Mouse (Mus musculus) large intestine, adult 2 months (tissue): Measurements from ENCODE around the gene Nell1. TPM values are rescaled to one million over a fixed set of nuclear protein-coding genes. Genes with fewer than 3 reads are reported as not detected.

Experiments
- DNase-seq: peaks from one replicate; pipeline ENCODE4 v3.0.0-alpha.2; 2012; ENCODE audit warnings: low read depth, low spot score
- WGBS: fragments of 180-500 bp; shearing (Covaris S2); methylation state at CpG from one replicate; pipeline ENCODE4 v1.1.7; 2018; 5-methylcytosine and 5-hydroxymethylcytosine counted together
- polyA plus RNA-seq: library from polyadenylated mRNA; depleted of rRNA; stranded (reverse); fragments of >200 nt; gene quantifications from 2 replicates; pipeline ENCODE4 v1.2.3, GENCODE M21; 2012

Gene Nell1
- polyA plus RNA-seq, 1 experiment: 0.38 TPM

DNA sequence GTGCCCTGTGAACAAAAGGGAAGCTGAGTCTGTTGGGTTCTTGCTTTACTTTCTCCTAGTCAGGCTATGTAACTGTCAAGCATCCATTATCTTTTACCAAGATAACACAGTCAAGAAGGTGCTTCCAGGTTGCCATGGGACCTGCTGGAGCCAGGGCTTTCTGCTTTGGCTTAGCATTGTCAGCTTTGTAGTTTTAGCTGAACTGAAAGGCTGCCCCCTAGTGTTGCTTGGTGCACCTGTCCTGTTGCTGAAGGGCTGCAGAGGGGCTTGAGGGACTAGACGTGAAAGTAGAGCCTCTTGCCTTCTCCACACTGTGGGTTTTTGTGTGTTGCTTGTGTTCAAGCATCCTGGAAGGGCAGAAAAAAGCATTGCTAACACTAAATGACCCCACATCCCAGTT lies 510.6 kb downstream of the Nell1 start:
- 5% methylated on average over 1 of the region's 1 CpGs for WGBS
- no peak for DNase-seq

DNA sequence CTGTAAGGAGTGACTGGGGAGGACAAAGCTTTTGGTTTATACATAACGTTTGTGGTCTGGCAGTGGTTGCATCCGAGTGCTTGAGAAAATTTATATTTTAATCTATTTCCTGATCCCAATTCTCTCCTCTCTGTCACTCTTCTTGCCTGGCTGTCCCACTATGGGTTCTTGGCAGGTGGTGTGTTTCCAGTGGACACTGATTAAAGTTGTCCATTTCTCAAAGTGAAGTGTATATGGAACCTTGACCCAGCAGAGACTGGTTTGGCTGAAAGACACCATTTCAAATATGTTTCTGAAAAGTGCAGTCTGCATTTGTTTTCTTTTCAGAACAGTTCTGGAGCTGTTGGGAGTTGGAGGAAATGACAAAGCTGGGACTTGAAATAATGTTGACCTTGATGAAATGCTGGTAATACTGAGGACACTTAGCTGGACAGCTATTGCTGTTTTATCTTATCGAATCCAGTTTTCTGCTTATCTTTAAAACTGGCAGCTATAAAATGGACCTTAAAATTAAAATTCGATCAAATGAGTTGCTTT lies 512.3 kb downstream of the Nell1 start:
- no peak for DNase-seq
- 71% methylated on average over 4 of the region's 4 CpGs for WGBS

DNA sequence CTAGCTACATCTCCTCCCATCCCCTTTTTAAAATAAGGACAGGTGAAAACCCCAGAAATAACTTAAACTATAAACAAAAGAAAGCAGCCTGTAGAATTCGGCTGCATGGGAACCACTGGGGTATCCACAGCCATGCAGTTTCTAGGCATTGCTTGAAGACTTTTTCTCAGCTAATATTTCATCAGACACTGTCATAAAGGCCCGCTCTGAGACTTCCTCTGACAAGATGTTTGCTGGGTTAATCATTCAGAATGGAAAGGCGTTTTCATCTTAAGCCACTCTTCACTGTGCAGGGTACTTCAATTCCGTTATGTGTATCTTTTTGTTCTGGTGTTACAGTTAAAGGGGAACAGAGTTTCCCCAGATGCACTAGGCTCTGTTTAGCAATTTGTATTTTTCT lies 526.9 kb downstream of the Nell1 start:
- 55% methylated on average over 4 of the region's 4 CpGs for WGBS
- no peak for DNase-seq

DNA sequence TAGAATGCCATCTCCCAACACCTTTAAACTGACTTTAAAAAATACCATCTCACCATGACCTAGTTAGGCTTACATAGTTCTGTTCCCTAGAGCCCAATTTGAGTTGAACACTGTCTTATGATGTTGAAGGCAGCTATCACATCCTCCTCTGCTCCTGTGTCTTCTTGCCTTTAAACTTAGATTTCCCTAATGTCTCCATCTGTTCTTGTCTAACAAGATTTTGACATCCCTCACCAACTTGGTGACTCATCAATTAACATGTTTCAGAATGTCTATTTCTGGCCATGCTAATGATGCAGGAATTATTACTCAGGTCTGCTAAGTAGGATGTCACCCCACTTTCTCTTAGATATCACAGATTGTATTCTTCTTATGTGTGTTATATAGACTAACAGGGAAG lies 532.4 kb downstream of the Nell1 start:
- DNase-seq: no peak

DNA sequence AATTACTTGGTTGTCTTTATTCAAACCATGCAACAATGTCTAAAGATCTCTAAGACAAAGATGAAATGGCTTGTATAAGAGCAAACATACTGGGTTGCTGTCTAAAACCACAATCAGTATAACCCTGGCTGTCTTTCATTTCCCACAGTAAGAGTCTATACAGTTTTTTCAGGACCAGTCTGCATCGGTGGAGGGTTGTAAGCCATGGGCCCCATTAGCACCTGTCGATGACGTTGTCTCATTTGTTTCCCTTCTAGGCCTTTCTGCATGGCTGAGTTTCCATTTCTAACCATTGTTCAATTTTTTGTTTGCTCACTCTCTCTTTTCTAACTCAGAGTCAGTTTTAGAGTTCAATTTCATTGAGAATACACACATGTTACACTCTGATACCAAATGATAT lies 540.2 kb downstream of the Nell1 start:
- WGBS: 89% methylated on average over 3 of the region's 3 CpGs
- DNase-seq: no peak

DNA sequence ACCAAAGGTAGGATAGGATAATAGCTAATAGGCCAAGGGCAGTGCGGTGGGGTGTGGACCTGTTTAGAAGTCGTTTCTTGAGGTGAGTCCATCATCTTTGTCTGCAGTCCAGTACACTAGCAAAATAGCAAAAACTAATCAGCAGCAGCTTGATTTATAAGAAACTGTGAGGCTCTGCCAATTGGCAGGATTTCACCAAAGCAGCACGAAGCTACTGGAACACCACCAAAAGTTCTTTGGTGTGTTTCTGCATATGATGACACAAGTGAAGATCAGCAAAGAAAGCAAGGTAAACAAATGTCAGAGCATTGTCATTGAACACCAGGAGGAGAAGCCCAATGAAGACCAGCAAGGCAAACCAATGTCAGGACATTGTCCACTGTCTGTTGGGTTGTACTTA lies 542.0 kb downstream of the Nell1 start:
- DNase-seq: no peak
- WGBS: 71% methylated on average over 3 of the region's 3 CpGs

DNA sequence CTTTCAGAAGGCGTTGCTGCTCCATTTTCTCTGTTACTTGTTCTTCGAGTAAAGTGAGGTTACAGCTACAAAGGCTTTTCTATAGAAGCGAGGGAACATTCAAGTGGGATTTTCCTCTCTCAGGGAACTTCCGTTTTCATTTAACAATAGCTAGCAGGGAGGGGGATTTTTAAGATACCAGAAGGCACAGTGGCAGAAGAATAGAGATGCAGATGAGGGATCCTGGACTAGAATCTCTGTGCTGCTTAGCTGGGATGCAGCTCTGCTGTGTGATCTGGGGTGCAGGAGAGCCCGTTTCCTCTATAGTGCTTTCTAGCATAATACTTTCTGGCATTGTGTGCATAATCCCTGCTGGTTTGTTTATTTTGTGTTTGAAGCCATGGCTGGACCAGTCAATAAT lies 568.7 kb downstream of the Nell1 start:
- WGBS: 68% methylated on average over 5 of the region's 5 CpGs
- DNase-seq: no peak

DNA sequence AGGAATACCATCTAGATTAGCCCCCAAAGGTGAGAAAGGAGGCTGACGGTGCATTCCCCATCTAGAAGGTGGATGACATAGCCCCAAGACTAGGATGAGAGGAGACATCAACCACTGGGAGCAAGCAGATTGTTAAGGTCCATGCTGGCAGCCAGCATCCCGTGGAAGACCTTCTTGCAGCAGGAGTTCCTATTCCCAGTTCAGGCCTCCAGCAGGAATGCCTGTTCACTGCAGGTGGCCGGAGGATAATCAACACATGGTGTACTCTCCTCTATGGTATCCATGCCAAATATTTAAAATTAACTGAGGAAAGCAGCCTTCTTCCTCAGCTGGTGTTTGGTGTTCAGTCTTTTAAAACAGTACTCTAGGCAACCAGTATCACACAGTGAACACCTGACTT lies 574.9 kb downstream of the Nell1 start:
- DNase-seq: no peak
- 71% methylated on average over 3 of the region's 3 CpGs for WGBS

DNA sequence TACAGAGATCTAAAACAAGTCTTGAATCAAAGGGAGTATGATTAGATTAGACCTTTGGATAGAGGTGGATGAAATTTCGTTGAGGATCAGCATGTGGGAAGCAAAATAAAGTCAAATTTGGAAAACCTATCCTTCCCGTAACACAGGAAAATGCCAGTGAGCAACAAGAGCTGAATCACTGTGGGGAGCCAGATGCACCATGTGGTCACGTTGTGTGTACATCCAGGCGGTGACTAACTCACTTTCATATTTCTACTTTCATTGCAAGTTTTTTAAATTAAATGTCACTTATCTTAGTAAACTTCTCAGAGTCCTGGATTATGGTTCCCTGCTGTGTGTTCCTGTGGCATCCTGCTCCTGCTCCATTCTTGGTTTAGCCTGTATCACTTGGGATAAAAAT lies 576.8 kb downstream of the Nell1 start:
- DNase-seq: no peak
- 71% methylated on average over 4 of the region's 4 CpGs for WGBS

DNA sequence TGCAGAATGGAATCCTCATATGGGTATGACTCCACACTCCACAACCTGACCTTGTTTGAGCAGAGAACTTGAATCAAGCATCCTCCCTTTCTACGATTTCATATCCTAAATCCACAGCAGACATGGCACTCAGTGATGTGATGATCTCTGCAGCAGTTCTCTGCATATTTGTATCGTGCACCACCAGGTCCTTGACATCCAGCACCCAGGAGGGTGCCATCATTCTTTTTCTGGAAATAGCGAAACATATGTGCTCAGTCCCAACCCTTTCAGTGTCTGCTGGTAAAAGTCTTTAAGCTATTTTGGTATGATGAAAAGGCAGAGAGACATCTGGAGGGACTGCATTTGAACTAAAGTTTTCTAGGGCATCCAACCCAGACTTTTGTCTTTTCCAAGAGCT lies 588.0 kb downstream of the Nell1 start:
- 78% methylated on average over 3 of the region's 3 CpGs for WGBS
- DNase-seq: no peak

DNA sequence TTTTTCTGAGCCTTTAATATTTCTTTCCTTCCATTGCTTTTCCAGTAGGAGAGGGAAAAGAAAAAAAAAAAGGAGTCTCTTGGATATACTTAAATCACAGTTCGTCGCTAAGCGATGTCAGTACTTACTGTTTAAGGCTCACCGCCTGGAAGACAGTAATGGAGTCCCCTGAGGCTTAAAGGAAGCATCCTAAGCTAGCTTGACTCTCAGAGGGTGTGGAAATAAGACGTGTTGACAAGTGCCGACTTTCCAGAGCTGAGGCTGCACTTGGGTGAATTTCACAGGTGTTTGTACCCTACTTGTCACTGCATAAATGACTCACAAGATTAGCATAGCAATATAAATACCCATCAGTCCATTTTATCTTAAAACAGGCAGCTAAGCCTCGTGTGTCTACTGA lies 599.2 kb downstream of the Nell1 start:
- 64% methylated on average over 7 of the region's 7 CpGs for WGBS
- DNase-seq: no peak

DNA sequence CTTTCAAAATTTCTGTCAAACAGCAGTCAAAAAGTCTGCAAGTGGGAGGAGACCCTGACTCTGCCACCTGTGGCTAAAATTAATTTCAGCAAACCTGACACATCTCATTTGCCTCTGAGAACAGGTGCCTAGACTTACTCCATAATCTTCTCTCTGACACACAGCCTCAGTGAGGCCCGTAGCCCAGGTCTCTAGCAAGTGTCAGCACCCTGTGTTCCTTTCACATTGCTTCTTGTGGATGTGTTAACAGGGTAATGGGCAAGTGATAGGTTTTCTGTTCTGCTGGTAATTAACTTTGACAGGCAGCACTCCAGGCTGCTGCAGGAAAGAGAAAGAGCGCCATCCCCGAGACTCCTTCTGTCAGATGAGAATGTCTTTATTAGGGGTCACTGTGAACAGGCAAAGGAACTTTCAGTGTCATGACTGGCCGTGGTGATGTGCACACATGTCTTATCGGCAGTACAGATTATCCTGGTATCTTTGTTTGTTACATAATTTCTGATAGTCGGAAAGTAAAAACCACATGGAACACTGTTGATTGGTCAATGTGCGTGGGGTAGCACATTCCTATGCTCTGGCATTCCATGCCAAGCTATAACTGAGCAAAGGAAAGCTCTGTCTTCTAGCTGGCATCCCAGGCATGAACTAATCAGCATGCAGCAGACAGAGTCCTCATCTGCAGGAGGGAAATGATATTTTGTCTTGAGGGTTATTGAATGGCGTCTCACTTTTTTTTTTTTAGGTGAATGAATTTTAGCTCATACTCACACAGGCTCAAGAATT lies 614.2 kb downstream of the Nell1 start:
- 68% methylated on average over 8 of the region's 8 CpGs for WGBS
- no peak for DNase-seq

DNA sequence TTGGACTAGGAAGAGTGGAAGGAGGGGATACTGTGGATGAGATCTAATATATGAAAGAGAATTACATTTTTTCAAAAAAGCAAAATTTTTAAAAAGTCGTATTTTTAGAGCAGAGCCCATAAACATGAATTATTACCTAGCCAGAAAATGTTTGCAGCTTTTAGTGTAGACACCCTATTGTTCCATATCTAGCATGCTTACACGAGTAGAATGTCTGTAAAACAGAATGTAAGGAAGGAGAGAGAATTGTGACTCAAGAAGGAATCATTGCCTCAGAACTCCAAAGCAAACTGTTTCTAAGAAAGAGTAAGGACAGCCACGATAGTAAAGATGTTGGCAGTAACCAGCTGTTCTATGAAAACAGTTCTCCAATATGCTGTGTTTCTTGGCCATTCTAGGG lies 624.2 kb downstream of the Nell1 start, which contains the start of gene 4933405O20Rik:
Gene 4933405O20Rik, plus strand, starts transcription at position 301 of the 400 bp plus-strand sequence.
- DNase-seq: no peak
- 55% methylated on average over 3 of the region's 3 CpGs for WGBS

DNA sequence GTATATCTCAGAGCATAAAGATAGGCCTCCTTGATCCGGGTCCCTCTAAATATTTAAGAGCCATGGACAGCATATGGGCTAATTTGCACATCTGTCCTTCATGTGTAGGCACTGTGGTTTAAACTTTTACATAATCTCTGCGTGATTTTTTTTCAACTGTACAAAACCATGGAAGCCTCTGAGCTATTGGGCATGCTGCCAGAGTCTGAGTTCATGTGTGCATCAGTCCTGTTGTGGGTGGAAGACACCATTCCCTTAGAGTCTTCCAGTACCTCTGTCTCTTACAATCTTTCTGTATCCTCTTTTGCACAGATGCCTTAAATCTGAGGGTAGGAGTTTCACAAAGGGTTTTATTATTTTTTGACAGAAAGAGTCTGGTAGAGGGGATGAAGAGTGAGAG lies 639.4 kb downstream of the Nell1 start:
- no peak for DNase-seq
- WGBS: 63% methylated on average over 2 of the region's 2 CpGs

DNA sequence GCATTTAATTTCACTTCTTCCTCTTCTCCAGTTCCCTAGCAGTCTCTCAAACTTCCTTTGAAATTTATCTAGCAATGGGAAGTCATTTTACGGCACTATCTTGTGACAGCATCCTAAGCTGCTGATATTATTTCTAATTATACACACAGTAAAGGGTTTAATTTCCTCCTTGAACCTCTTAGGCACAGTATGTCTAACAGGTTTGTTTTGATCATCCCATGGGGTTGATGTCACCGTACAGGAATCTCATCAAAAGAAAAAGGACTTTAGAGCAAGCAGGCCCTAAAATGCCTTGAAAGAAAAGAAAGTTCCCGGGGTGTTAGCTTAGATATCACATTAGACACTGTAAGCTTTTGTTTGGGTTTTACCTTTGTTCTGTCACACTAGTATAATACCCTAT lies 654.5 kb downstream of the Nell1 start:
- 63% methylated on average over 3 of the region's 3 CpGs for WGBS

DNA sequence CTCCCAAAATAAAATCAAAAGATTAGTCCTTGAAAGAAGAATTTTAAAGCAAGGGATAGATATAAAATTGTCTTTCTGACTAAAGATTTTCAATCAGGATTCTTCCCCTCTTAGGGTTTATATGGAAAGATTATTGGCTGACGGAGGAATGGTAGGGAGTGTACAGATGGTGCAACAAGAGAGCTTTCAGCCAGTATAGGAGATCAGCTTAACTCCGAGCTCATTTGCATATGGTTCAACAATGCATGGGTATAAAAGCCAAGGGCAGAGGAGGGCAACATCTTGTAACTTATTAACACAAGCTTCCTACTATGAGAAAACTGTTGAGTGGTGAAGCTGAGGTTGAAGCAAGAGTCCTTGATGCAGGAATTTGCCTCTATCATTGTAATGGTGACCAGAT lies 658.5 kb downstream of the Nell1 start:
- no peak for DNase-seq
- 77% methylated on average over 2 of the region's 2 CpGs for WGBS

More for the DNA sequence above, 654.5 kb downstream of the Nell1 start:
- no peak for DNase-seq

DNA sequence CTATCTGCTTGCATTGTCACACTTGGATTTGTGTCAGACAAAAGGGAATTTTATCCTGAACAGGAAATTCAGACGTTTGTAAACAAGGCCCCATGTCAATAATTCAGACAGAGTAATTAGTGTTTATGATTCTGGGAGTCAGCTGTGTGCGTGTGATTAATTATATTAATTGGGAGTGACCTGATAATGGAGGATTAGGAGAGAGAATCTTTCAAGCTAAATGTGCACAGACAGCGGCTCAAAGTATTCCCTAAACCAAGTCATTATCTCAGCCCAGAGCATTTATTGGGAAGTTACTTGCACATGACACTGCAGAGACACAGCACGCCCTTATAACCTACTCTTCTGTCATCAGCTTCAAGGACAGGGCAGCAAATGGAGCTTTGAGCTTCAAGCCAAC lies 697.6 kb downstream of the Nell1 start:
- DNase-seq: no peak
- 69% methylated on average over 4 of the region's 4 CpGs for WGBS

DNA sequence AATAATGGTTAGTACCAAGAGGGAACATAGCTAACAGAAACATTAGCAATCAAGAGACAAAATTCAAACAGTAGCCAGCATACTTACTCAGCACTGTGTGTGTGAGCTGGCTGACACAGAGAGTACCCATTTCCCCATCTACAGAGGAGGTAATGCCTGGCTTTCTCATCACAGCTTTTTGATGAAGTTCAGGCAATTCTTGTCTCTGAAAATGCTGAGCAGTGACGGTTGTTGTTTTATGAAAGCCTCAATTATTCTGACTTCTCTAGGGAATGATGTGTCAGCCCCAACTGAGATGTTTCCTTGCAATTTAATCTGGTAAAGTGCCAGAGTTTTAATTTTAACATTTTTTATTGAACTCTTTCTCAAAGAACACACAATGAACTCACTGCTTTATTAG lies 700.8 kb downstream of the Nell1 start:
- WGBS: 68% methylated on average over 1 of the region's 1 CpGs

DNA sequence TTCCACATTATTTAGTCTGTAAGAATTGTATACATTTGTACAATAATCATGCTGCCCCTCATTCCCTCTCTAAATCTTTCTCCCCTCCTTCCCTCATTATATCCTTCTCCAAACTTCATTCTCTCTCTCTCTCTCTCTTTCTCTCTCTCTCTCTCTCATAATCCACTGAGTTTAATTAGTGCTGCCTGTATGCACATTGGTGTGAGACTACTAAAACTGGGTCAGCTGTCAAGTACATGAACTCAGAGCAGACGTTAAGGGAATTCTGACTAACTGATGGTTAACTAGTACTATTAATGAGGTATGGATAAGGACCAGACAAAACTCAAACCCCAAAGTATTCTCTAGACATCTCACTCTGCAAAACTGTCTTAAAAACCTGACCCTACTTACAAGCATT lies 702.8 kb downstream of the Nell1 start:
- no peak for DNase-seq
- 51% methylated on average over 1 of the region's 1 CpGs for WGBS

More for the DNA sequence above, 700.8 kb downstream of the Nell1 start:
- no peak for DNase-seq

DNA sequence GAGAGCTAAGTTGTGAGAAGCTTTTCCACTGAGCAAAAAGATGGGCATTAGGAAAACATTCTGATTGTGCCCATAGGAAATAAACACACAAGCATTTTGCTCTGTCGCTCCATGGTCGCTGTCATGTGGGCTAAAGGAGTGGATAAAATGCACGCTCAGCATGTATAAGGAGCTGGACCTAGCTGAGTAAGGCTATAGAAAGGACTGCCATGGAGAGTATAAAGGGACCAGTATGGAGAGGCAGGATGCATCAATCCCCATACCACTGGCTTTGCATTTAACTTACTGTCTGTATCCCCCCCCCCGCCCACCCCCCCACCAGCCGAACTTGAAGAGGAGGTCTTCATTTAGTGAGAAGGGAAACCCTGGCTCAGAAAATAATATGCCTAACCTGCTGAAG lies 711.7 kb downstream of the Nell1 start:
- WGBS: 92% methylated on average over 5 of the region's 5 CpGs

DNA sequence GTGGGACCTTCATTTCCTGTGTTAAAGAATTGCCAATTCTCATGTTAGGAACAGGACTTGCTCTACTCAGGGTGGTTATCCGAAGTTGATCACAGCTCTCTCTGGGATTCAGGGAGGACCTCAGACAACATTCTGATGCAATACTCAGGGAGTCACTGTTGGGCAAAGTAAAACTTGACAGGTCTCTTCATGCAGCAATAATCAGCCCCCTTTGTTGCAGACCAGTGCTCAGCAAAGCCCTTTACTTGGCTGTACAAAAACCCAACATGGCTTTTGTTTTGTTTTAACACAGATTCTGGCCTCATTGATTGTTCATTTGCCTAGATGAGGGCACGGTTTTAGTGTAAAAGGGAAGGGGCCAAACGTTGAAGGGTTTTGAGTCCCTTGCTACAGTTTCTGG lies 750.5 kb downstream of the Nell1 start:
- WGBS: 69% methylated on average over 3 of the region's 3 CpGs
- no peak for DNase-seq

More for the DNA sequence above, 711.7 kb downstream of the Nell1 start:
- no peak for DNase-seq

DNA sequence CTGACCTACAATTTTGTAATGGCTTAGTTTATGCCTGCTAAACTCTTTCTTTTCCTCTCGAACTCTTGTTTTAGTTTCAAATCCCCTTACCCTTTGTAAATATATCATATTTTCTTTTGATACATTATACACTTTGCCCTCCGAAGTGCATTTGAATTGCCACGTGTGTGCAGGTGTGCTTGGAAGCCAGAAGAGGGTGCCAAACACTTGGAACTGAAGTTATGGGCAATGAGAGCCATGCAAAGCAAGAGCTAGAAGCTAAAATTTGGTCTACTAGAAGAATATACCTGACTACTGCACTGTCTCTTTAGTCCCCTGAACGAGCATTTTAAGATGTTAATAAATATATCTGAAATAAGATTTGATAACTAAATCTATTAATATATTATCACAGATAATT lies 756.3 kb downstream of the Nell1 start:
- DNase-seq: no peak
- WGBS: 39% methylated on average over 4 of the region's 4 CpGs
